Mouse (Mus musculus) embryonic facial prominence, embryonic 10.5 days (tissue): ENCODE measurements around the gene Fgf2. TPM values are rescaled to one million over a fixed set of nuclear protein-coding genes. Genes with fewer than 3 reads are reported as not detected.

Source experiments
- DNase-seq: peaks from one replicate; pipeline ENCODE4 v3.0.0-alpha.2; 2017; ENCODE audit warnings: low spot score
- H3K27ac ChIP-seq: fragments of 300-500 bp; sonication (generic); replicated peaks from 2 replicates; pipeline ENCODE4 v1.5.1; 2016; ENCODE audit warnings: mild to moderate bottlenecking
- H3K27me3 ChIP-seq: fragments of 300-500 bp; sonication (generic); replicated peaks from 2 replicates; pipeline ENCODE4 v1.6.1; 2016; ENCODE audit warnings: low read depth, mild to moderate bottlenecking; ENCODE audit not compliant: poor library complexity, severe bottlenecking
- H3K36me3 ChIP-seq: fragments of 300-500 bp; sonication (generic); replicated peaks from 2 replicates; pipeline ENCODE4 v1.6.1; 2016; ENCODE audit warnings: mild to moderate bottlenecking, moderate library complexity
- H3K4me1 ChIP-seq: fragments of 300-500 bp; sonication (generic); 2 replicates; pipeline ENCODE4 v1.6.1; 2016
- H3K4me3 ChIP-seq: fragments of 300-500 bp; sonication (generic); 2 replicates; pipeline ENCODE4 v1.5.1; 2016; ENCODE audit warnings: mild to moderate bottlenecking, moderate library complexity
- H3K9me3 ChIP-seq: fragments of 300-500 bp; sonication (generic); 2 replicates; pipeline ENCODE4 v1.6.1; 2016; ENCODE audit warnings: mild to moderate bottlenecking
- WGBS: fragments of 180-500 bp; shearing (Covaris S2); methylation state at CpG from one replicate; pipeline ENCODE4 v1.1.7; 2016; 5-methylcytosine and 5-hydroxymethylcytosine counted together
- polyA plus RNA-seq: library from polyadenylated mRNA; unstranded; fragments of >200 nt; fragmentation: Nextera tagmentation; extraction: Ambion mirVana; gene quantifications from 2 replicates; pipeline ENCODE4 v1.2.1, GENCODE M21; 2016

The Fgf2 gene
- polyA plus RNA-seq, 1 experiment from 2014 or later, result 0.41 TPM

- Histone ChIP-seq H3K9me3 (no peaks in the 10 kb centered on the region), H3K27me3 (no peaks in the 10 kb centered on the region), H3K4me1 (no peaks in the 10 kb centered on the region), H3K36me3 (no peaks in the 10 kb centered on the region), H3K27ac (no peak overlapping the region), H3K4me3 (no peak overlapping the region)
- DNase-seq, result no peak
- 89% methylated on average over 2 of the region's 2 CpGs for WGBS
Observed at GRCm38 (mm10) chr3:37328489-37328888, 19.7 kb upstream of the Fgf2 start.

- Histone ChIP-seq H3K36me3 (no peaks in the 10 kb centered on the region), H3K4me1 (no peaks in the 10 kb centered on the region), H3K27me3 (no peaks in the 10 kb centered on the region), H3K27ac (no peak overlapping the region), H3K4me3 (no peak overlapping the region), H3K9me3 (no peaks in the 10 kb centered on the region)
- DNase-seq, result no peak
- WGBS, result 90% methylated on average over 1 of the region's 1 CpGs
Observed at GRCm38 (mm10) chr3:37329963-37330362, 18.2 kb upstream of the Fgf2 start.

GRCm38 (mm10) chr3:37331999-37332449 lies 16.1 kb upstream of the Fgf2 start:
- WGBS, result 72% methylated on average over 6 of the region's 6 CpGs
- H3K27me3 ChIP-seq, result no peaks in the 10 kb centered on the region
- H3K9me3 ChIP-seq, result no peaks in the 10 kb centered on the region
- no peak for DNase-seq
- no peaks in the 10 kb centered on the region for H3K4me1 ChIP-seq
- no peaks in the 10 kb centered on the region for H3K36me3 ChIP-seq
- H3K4me3 ChIP-seq, result no peak overlapping the region
- no peak overlapping the region for H3K27ac ChIP-seq

- no peak for DNase-seq
- Histone ChIP-seq H3K27me3 (no peaks in the 10 kb centered on the region), H3K4me1 (no peaks in the 10 kb centered on the region), H3K9me3 (no peaks in the 10 kb centered on the region), H3K27ac (no peak overlapping the region), H3K36me3 (no peaks in the 10 kb centered on the region), H3K4me3 (no peak overlapping the region)
- 91% methylated on average over 4 of the region's 4 CpGs for WGBS
Observed at GRCm38 (mm10) chr3:37334053-37334452, 14.1 kb upstream of the Fgf2 start.

GRCm38 (mm10) chr3:37341110-37341509 lies 7.0 kb upstream of the Fgf2 start:
- H3K4me3 ChIP-seq, result no peak overlapping the region
- peak; percentile 33 for DNase-seq
- H3K4me1 ChIP-seq, result peaks cover 3% of the 10 kb centered on the region; the same call in 1 of the 2 replicates
- H3K27ac ChIP-seq, result no peak overlapping the region
- H3K27me3 ChIP-seq, result peaks cover 13% of the 10 kb centered on the region
- H3K36me3 ChIP-seq, result no peaks in the 10 kb centered on the region
- WGBS, result 61% methylated on average over 5 of the region's 5 CpGs
- H3K9me3 ChIP-seq, result no peaks in the 10 kb centered on the region

GRCm38 (mm10) chr3:37342811-37343210 lies 5.3 kb upstream of the Fgf2 start:
- peaks cover 6% of the 10 kb centered on the region for H3K4me1 ChIP-seq
- no peak overlapping the region for H3K27ac ChIP-seq
- H3K27me3 ChIP-seq, result peaks cover 30% of the 10 kb centered on the region
- WGBS, result 64% methylated on average over 5 of the region's 5 CpGs
- no peaks in the 10 kb centered on the region for H3K36me3 ChIP-seq
- DNase-seq, result no peak
- H3K9me3 ChIP-seq, result no peaks in the 10 kb centered on the region
- no peak overlapping the region for H3K4me3 ChIP-seq

- Histone ChIP-seq H3K27ac (no peak overlapping the region), H3K4me3 (peak overlapping the region; percentile 72), H3K4me1 (peaks cover 19% of the 10 kb centered on the region), H3K27me3 (peaks cover 66% of the 10 kb centered on the region), H3K9me3 (no peaks in the 10 kb centered on the region), H3K36me3 (no peaks in the 10 kb centered on the region)
- no peak for DNase-seq
- WGBS, result 31% methylated on average over 9 of the region's 9 CpGs
Observed at GRCm38 (mm10) chr3:37347671-37348070, 475 bp upstream of the Fgf2 start.

GRCm38 (mm10) chr3:37349166-37349548 lies 1.0 kb downstream of the Fgf2 start:
- H3K36me3 ChIP-seq, result no peaks in the 10 kb centered on the region
- H3K9me3 ChIP-seq, result no peaks in the 10 kb centered on the region
- DNase-seq, result no peak
- peaks cover 23% of the 10 kb centered on the region for H3K4me1 ChIP-seq
- peaks cover 60% of the 10 kb centered on the region for H3K27me3 ChIP-seq
- 6% methylated on average over 8 of the region's 8 CpGs for WGBS
- peak overlapping the region; percentile 72 for H3K4me3 ChIP-seq
- H3K27ac ChIP-seq, result peak overlapping the region; percentile 82; the same call in 1 of the 2 replicates

GRCm38 (mm10) chr3:37350386-37350785 lies 2.2 kb downstream of the Fgf2 start:
- Histone ChIP-seq H3K27me3 (peaks cover 56% of the 10 kb centered on the region), H3K27ac (no peak overlapping the region), H3K36me3 (no peaks in the 10 kb centered on the region), H3K4me1 (peaks cover 29% of the 10 kb centered on the region), H3K9me3 (no peaks in the 10 kb centered on the region), H3K4me3 (no peak overlapping the region)
- WGBS, result 62% methylated on average over 7 of the region's 7 CpGs
- DNase-seq, result no peak

GRCm38 (mm10) chr3:37353951-37354481 lies 5.9 kb downstream of the Fgf2 start:
- Histone ChIP-seq H3K9me3 (no peaks in the 10 kb centered on the region), H3K36me3 (no peaks in the 10 kb centered on the region), H3K27ac (peak overlapping the region; percentile 55), H3K4me1 (peaks cover 15% of the 10 kb centered on the region), H3K4me3 (no peak overlapping the region), H3K27me3 (peaks cover 24% of the 10 kb centered on the region)
- WGBS, result 54% methylated on average over 10 of the region's 10 CpGs
- DNase-seq, result peak; percentile 53

- Histone ChIP-seq H3K4me3 (no peak overlapping the region), H3K27ac (peak overlapping the region; percentile 55; the same call in 1 of the 2 replicates), H3K9me3 (no peaks in the 10 kb centered on the region), H3K36me3 (no peaks in the 10 kb centered on the region), H3K4me1 (peaks cover 12% of the 10 kb centered on the region), H3K27me3 (peaks cover 16% of the 10 kb centered on the region)
- WGBS, result 82% methylated on average over 1 of the region's 1 CpGs
- no peak for DNase-seq
Observed at GRCm38 (mm10) chr3:37354737-37355136, 6.6 kb downstream of the Fgf2 start.

- WGBS, result 86% methylated on average over 9 of the region's 9 CpGs
- Histone ChIP-seq H3K4me3 (no peak overlapping the region), H3K27me3 (no peaks in the 10 kb centered on the region), H3K36me3 (no peaks in the 10 kb centered on the region), H3K4me1 (no peaks in the 10 kb centered on the region), H3K27ac (no peak overlapping the region), H3K9me3 (no peaks in the 10 kb centered on the region)
- DNase-seq, result no peak
Observed at GRCm38 (mm10) chr3:37360729-37361128, 12.6 kb downstream of the Fgf2 start.

- 78% methylated on average over 4 of the region's 4 CpGs for WGBS
- Histone ChIP-seq H3K27me3 (no peaks in the 10 kb centered on the region), H3K27ac (no peak overlapping the region), H3K4me3 (no peak overlapping the region), H3K36me3 (no peaks in the 10 kb centered on the region), H3K9me3 (no peaks in the 10 kb centered on the region), H3K4me1 (no peaks in the 10 kb centered on the region)
- DNase-seq, result no peak
Observed at GRCm38 (mm10) chr3:37365144-37365543, 17.0 kb downstream of the Fgf2 start.
